Mouse (Mus musculus) C2C12 (cell line): ENCODE data around the gene Nsfl1c.

Experiments used
- CTCF ChIP-seq: IDR thresholded peaks from one replicate; pipeline ENCODE4 v1.5.1; 2011; ENCODE audit not compliant: control insufficient read depth, insufficient read depth, insufficient read length
- FOSL1 ChIP-seq: IDR thresholded peaks from one replicate; pipeline ENCODE4 v1.8.0; 2011; ENCODE audit warnings: mild to moderate bottlenecking, low read length; ENCODE audit not compliant: poor library complexity, insufficient read depth, severe bottlenecking
- MYOD1 ChIP-seq: IDR thresholded peaks from one replicate; pipeline ENCODE4 v1.6.1; 2011; ENCODE audit warnings: low read depth; ENCODE audit not compliant: control insufficient read depth, insufficient read length
- MYOG ChIP-seq: IDR thresholded peaks from one replicate; pipeline ENCODE4 v1.6.1; 2011; ENCODE audit not compliant: control insufficient read depth, insufficient read length; ENCODE audit errors: extremely low read depth
- USF1 ChIP-seq: IDR thresholded peaks from one replicate; pipeline ENCODE4 v1.6.1; 2011; ENCODE audit warnings: low read depth, mild to moderate bottlenecking, control low read depth, moderate library complexity

DNA sequence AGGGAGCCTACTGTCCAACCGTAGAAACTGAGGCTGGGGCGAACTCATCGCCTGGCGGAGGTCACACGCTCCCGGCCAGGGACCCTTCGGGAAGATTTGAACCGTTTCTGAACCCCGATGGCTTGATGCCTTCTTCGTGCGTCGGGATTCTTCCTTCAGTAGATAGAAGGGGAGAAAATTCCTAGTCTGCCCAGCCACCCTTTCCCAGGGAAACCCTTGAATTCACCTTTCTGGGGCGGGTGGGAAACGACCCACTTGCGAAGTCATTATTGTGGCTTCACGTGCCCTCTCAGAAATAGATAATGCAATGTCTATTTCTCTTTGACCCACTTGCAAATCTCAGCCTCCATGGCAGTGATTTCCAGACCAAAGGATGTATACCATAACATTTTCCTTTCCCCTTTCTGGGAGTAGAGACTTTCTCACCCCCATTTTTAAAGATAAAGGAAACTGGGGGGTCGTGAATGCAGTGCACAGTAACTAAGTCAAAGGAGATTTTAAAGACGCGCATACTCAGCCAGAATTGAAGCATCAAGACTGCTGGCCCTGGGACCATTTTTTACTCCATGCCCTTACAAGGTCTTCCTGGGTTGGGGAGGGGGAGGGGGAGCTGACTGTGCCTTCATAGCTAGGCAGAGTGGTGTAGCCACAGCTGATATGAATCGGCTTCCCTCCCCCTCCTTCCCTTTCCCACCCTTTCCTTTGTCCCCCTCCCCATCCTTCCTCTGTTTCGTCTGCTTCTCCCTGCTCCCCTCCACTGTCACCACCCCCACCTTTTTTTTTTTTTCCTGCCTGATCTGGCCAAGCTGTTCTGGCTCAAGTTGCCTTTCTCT is 49.3 kb downstream of the Nsfl1c start:
- no peak for TF ChIP-seq CTCF
- no peak for TF ChIP-seq MYOG
- TF ChIP-seq MYOD1 = no peak
- TF ChIP-seq USF1 = no peak
- TF ChIP-seq FOSL1 = no peak
